Mouse (Mus musculus) forebrain, embryonic 10.5 days (tissue): Measurements from ENCODE around the gene Vsir. TPM values are rescaled to one million over a fixed set of nuclear protein-coding genes. Genes with fewer than 3 reads are reported as not detected.

Experiments
- DNase-seq: peaks from one replicate; pipeline ENCODE4 v3.0.0-alpha.2; 2017; ENCODE audit warnings: low spot score; ENCODE audit errors: extremely low spot score
- H3K27ac ChIP-seq: fragments of 300-500 bp; sonication (generic); 2 replicates; pipeline ENCODE4 v1.5.1; 2016; ENCODE audit warnings: mild to moderate bottlenecking
- H3K27me3 ChIP-seq: fragments of 300-500 bp; sonication (generic); 2 replicates; pipeline ENCODE4 v1.6.1; 2016; ENCODE audit warnings: mild to moderate bottlenecking; ENCODE audit not compliant: poor library complexity, severe bottlenecking
- H3K36me3 ChIP-seq: fragments of 300-500 bp; sonication (generic); replicated peaks from 2 replicates; pipeline ENCODE4 v1.6.1; 2016; ENCODE audit warnings: mild to moderate bottlenecking, moderate library complexity
- H3K4me1 ChIP-seq: fragments of 300-500 bp; sonication (generic); 2 replicates; pipeline ENCODE4 v1.6.1; 2016
- H3K4me3 ChIP-seq: fragments of 300-500 bp; sonication (generic); 2 replicates; pipeline ENCODE4 v1.5.1; 2016; ENCODE audit warnings: mild to moderate bottlenecking, moderate library complexity
- H3K9me3 ChIP-seq: fragments of 300-500 bp; sonication (generic); 2 replicates; pipeline ENCODE4 v1.6.1; 2016; ENCODE audit warnings: mild to moderate bottlenecking, moderate library complexity
- WGBS: fragments of 180-500 bp; shearing (Covaris S2); methylation state at CpG from one replicate; pipeline ENCODE4 v1.1.7; 2016; 5-methylcytosine and 5-hydroxymethylcytosine counted together
- polyA plus RNA-seq: library from polyadenylated mRNA; unstranded; fragments of >200 nt; fragmentation: Nextera tagmentation; extraction: Ambion mirVana; gene quantifications from 2 replicates; pipeline ENCODE4 v1.2.1, GENCODE M21; 2016

The Vsir gene
- polyA plus RNA-seq, 1 experiment from 2014 or later: 1.2 TPM

GRCm38 (mm10) chr10:60376704-60377103 is 30.1 kb downstream of the Vsir start:
- Histone ChIP-seq H3K27ac (no peak overlapping the region), H3K4me3 (no peak overlapping the region), H3K27me3 (no peaks in the 10 kb centered on the region), H3K36me3 (no peaks in the 10 kb centered on the region), H3K4me1 (peaks cover 34% of the 10 kb centered on the region), H3K9me3 (no peaks in the 10 kb centered on the region)
- DNase-seq: no peak
- 90% methylated on average over 16 of the region's 16 CpGs for WGBS

- WGBS: 83% methylated on average over 9 of the region's 9 CpGs
- Histone ChIP-seq H3K27ac (no peak overlapping the region), H3K9me3 (no peaks in the 10 kb centered on the region), H3K4me3 (no peak overlapping the region), H3K27me3 (no peaks in the 10 kb centered on the region), H3K4me1 (peaks cover 16% of the 10 kb centered on the region; the same call in 1 of the 2 replicates), H3K36me3 (no peaks in the 10 kb centered on the region)
- no peak for DNase-seq
Measured at GRCm38 (mm10) chr10:60379419-60379957, 32.8 kb downstream of the Vsir start.

DNA sequence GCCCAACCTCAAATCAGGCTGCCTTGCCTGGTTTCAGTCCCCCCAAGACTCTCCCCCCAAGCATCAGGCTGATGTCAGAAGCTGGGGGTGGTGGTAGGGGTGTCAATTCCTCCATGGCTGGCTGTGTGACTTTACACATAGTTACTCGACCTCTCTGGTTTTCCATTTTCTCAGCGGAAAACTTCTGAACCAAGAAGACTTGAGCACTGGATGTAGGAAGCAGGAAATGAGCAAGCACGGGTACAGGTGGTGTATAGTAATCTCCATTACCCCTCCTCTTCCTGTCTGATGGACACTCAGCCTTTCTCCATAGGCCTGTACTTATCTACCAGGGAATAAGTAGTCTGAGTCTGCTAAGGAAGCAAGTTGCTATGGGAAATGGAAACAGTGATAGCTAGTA is 33.6 kb downstream of the Vsir start:
- H3K9me3 ChIP-seq: no peaks in the 10 kb centered on the region
- no peaks in the 10 kb centered on the region for H3K36me3 ChIP-seq
- H3K27me3 ChIP-seq: no peaks in the 10 kb centered on the region
- H3K4me1 ChIP-seq: peaks cover 12% of the 10 kb centered on the region; the same call in 1 of the 2 replicates
- H3K4me3 ChIP-seq: no peak overlapping the region
- DNase-seq: no peak
- H3K27ac ChIP-seq: no peak overlapping the region
- 74% methylated on average over 3 of the region's 3 CpGs for WGBS

DNA sequence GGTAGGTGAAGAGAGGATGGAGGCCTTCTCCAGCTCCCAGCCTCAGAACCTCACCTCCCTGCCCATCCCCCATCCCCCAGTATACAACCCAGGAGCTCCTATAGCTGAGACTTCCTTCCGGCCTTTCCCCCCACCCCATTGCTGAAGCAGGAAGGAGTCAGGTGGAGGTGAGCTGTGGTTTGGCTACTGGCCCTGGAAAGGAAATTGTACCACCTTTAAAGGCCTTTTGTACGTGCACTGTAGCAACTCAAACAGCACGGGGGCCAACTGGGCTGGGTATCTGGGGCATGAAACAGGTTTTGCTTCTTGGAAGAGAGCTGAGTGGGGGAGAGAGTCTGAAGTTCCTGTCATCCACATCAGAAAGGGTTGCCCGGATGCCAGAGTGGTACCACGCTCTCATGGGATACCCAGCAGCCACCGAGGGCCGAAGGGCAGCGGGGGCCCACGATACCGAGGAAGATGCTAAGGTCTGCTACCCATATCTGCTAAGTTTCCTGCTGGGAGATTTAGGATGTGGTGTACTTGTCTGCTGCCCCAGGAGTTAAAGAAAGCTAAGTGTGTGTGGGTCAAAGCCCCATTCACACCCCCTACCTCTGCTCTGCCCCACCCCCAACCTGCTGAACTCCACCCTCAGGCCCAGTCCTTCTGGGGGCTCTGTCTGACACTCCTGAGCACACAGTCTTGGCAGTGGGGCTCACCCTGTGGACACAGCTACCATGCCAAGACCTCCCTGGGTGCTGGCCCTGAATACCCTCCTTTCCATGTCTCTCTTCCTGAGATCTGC is 34.7 kb downstream of the Vsir start:
- WGBS: 80% methylated on average over 10 of the region's 10 CpGs
- DNase-seq: no peak

GRCm38 (mm10) chr10:60388332-60388731 is 41.7 kb downstream of the Vsir start:
- H3K4me3 ChIP-seq: no peak overlapping the region
- 90% methylated on average over 2 of the region's 2 CpGs for WGBS
- H3K4me1 ChIP-seq: peaks cover 14% of the 10 kb centered on the region
- no peaks in the 10 kb centered on the region for H3K36me3 ChIP-seq
- H3K9me3 ChIP-seq: no peaks in the 10 kb centered on the region
- DNase-seq: no peak
- no peaks in the 10 kb centered on the region for H3K27me3 ChIP-seq
- no peak overlapping the region for H3K27ac ChIP-seq

More for the DNA sequence above, 34.7 kb downstream of the Vsir start:
- Histone ChIP-seq H3K27ac (0 out of 2 replicates have a peak overlapping the region, but pooled peaks have one; percentile 20), H3K9me3 (no peaks in the 10 kb centered on the region), H3K4me3 (no peak overlapping the region), H3K4me1 (peaks cover 5% of the 10 kb centered on the region; the same call in 1 of the 2 replicates), H3K27me3 (no peaks in the 10 kb centered on the region), H3K36me3 (no peaks in the 10 kb centered on the region)

GRCm38 (mm10) chr10:60389447-60389865 is 42.8 kb downstream of the Vsir start:
- Histone ChIP-seq H3K4me3 (no peak overlapping the region), H3K9me3 (no peaks in the 10 kb centered on the region), H3K4me1 (peaks cover 19% of the 10 kb centered on the region), H3K27me3 (no peaks in the 10 kb centered on the region), H3K27ac (no peak overlapping the region), H3K36me3 (no peaks in the 10 kb centered on the region)
- no peak for DNase-seq
- 70% methylated on average over 9 of the region's 9 CpGs for WGBS

- H3K27ac ChIP-seq: peak overlapping the region; percentile 51; the same call in 1 of the 2 replicates
- WGBS: 31% methylated on average over 6 of the region's 6 CpGs
- no peak overlapping the region for H3K4me3 ChIP-seq
- DNase-seq: no peak
- no peaks in the 10 kb centered on the region for H3K27me3 ChIP-seq
- peaks cover 19% of the 10 kb centered on the region for H3K4me1 ChIP-seq
- H3K9me3 ChIP-seq: no peaks in the 10 kb centered on the region
- no peaks in the 10 kb centered on the region for H3K36me3 ChIP-seq
Measured at GRCm38 (mm10) chr10:60390177-60390903, 43.7 kb downstream of the Vsir start.

- Histone ChIP-seq H3K27ac (peak overlapping the region; percentile 51; the same call in 1 of the 2 replicates), H3K36me3 (no peaks in the 10 kb centered on the region), H3K4me1 (peaks cover 19% of the 10 kb centered on the region), H3K4me3 (no peak overlapping the region), H3K9me3 (no peaks in the 10 kb centered on the region), H3K27me3 (no peaks in the 10 kb centered on the region)
- WGBS: 57% methylated on average over 5 of the region's 5 CpGs
- no peak for DNase-seq
Measured at GRCm38 (mm10) chr10:60390904-60391420, 44.3 kb downstream of the Vsir start.

- Histone ChIP-seq H3K27ac (no peak overlapping the region), H3K4me1 (peaks cover 19% of the 10 kb centered on the region), H3K36me3 (no peaks in the 10 kb centered on the region), H3K9me3 (no peaks in the 10 kb centered on the region), H3K27me3 (no peaks in the 10 kb centered on the region), H3K4me3 (no peak overlapping the region)
- 93% methylated on average over 9 of the region's 9 CpGs for WGBS
- DNase-seq: no peak
Measured at GRCm38 (mm10) chr10:60391661-60392060, 45.0 kb downstream of the Vsir start.

DNA sequence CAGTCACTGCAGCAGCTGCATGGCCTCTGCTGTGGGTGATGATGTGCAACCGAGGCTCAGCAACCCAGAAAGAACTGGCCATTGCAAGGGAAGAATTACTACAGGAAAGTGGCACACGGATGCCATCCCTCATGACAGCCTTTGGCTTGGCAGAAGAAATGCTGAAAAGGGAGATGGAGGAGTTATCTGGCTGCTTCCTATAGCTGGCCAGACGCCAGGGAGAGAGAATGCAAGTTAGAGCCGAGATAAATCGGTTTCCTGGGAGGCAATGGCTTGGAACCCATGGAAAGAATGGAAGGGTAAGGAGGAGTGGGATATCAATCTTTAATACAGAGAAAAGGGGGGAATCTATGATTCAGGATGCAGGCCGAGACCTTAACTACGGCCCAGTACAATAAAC is 48.3 kb downstream of the Vsir start:
- 93% methylated on average over 7 of the region's 7 CpGs for WGBS
- H3K27me3 ChIP-seq: no peaks in the 10 kb centered on the region
- H3K4me1 ChIP-seq: peaks cover 32% of the 10 kb centered on the region
- DNase-seq: no peak
- H3K27ac ChIP-seq: no peak overlapping the region
- no peak overlapping the region for H3K4me3 ChIP-seq
- H3K9me3 ChIP-seq: no peaks in the 10 kb centered on the region
- H3K36me3 ChIP-seq: no peaks in the 10 kb centered on the region

DNA sequence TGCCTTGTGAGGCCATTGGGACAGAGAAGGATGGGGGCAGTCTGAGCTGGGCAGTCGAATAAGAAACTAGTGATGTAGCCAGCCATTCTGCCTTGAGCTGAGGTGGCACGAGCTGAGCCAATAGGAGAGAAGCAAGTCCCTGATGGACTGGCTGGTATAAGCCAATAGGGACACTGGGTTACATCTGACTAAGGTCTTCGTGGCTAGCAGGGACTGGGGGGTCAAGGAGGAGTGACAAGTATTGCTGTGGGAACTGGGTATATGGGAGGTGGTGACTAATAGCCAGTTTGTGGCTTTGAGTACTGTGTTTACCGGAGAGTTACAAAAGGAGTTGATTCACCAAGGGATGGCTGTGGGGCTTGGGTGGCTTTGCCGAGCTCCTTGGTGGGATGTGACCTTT is 49.0 kb downstream of the Vsir start:
- Histone ChIP-seq H3K27ac (no peak overlapping the region), H3K4me3 (no peak overlapping the region), H3K36me3 (no peaks in the 10 kb centered on the region), H3K9me3 (no peaks in the 10 kb centered on the region), H3K4me1 (peaks cover 34% of the 10 kb centered on the region), H3K27me3 (no peaks in the 10 kb centered on the region)
- 72% methylated on average over 5 of the region's 5 CpGs for WGBS
- DNase-seq: no peak

GRCm38 (mm10) chr10:60398051-60398814 is 51.6 kb downstream of the Vsir start:
- H3K9me3 ChIP-seq: no peaks in the 10 kb centered on the region
- peaks cover 28% of the 10 kb centered on the region for H3K4me1 ChIP-seq
- H3K36me3 ChIP-seq: no peaks in the 10 kb centered on the region
- no peak overlapping the region for H3K27ac ChIP-seq
- 90% methylated on average over 10 of the region's 10 CpGs for WGBS
- H3K4me3 ChIP-seq: no peak overlapping the region
- H3K27me3 ChIP-seq: no peaks in the 10 kb centered on the region
- DNase-seq: no peak
